Mouse (Mus musculus) spleen, postnatal 4 days (tissue): Measurements from ENCODE around the gene Pde1b.

Experiments used
- DNase-seq, 2 experiments: peaks; one replicate each; pipeline ENCODE4 v3.0.0; 2022; ENCODE audit warnings: low spot score in 2 of 2

Pde1b gene

GRCm38 (mm10) chr15:103509317-103509716, 6.5 kb downstream of the Pde1b start:
- no peak for DNase-seq

- DNase-seq = no peak
Observed at GRCm38 (mm10) chr15:103511652-103512051, 8.8 kb downstream of the Pde1b start.

GRCm38 (mm10) chr15:103513621-103514031, 10.8 kb downstream of the Pde1b start:
- DNase-seq = no peak

- DNase-seq = peak; percentile 37 to 67
Observed at GRCm38 (mm10) chr15:103514119-103514518, 11.3 kb downstream of the Pde1b start.

- no peak for DNase-seq
Observed at GRCm38 (mm10) chr15:103514914-103515313, 12.1 kb downstream of the Pde1b start.

- no peak for DNase-seq
Observed at GRCm38 (mm10) chr15:103518600-103519385, 16.0 kb downstream of the Pde1b start.

GRCm38 (mm10) chr15:103519386-103520378, 16.8 kb downstream of the Pde1b start:
- DNase-seq = no peak

- no peak for DNase-seq
Observed at GRCm38 (mm10) chr15:103522458-103523099, 19.7 kb downstream of the Pde1b start.

- DNase-seq = no peak
Observed at GRCm38 (mm10) chr15:103523156-103523555, 20.3 kb downstream of the Pde1b start.

GRCm38 (mm10) chr15:103530372-103530771, 27.5 kb downstream of the Pde1b start:
- DNase-seq = peak in 1 of 2 experiments; percentile 22

- no peak for DNase-seq
Observed at GRCm38 (mm10) chr15:103534054-103534620, 31.3 kb downstream of the Pde1b start.

GRCm38 (mm10) chr15:103535030-103535429, 32.2 kb downstream of the Pde1b start:
- no peak for DNase-seq

- no peak for DNase-seq
Observed at GRCm38 (mm10) chr15:103535786-103536185, 33.0 kb downstream of the Pde1b start.

- DNase-seq = no peak
Observed at GRCm38 (mm10) chr15:103536456-103536855, 33.6 kb downstream of the Pde1b start.

GRCm38 (mm10) chr15:103537011-103537821, 34.4 kb downstream of the Pde1b start:
- no peak for DNase-seq

- DNase-seq = no peak
Observed at GRCm38 (mm10) chr15:103537822-103538213, 35.0 kb downstream of the Pde1b start, which contains the start of gene Ppp1r1a. TSS of gene Ppp1r1a (minus strand) at chr15:103538003.

- no peak for DNase-seq
Observed at GRCm38 (mm10) chr15:103539259-103539658, 36.4 kb downstream of the Pde1b start.

GRCm38 (mm10) chr15:103540646-103541045, 37.8 kb downstream of the Pde1b start:
- DNase-seq = no peak

GRCm38 (mm10) chr15:103542526-103542925, 39.7 kb downstream of the Pde1b start:
- no peak for DNase-seq

- no peak for DNase-seq
Observed at GRCm38 (mm10) chr15:103547983-103548382, 45.1 kb downstream of the Pde1b start.

- peak in 1 of 2 experiments; percentile 14 for DNase-seq
Observed at GRCm38 (mm10) chr15:103549475-103549874, 46.6 kb downstream of the Pde1b start.
